Mouse (Mus musculus) layer of hippocampus, postnatal 36 days (tissue): ENCODE results near the gene Alkbh7. TPM values are rescaled to one million over a fixed set of nuclear protein-coding genes. Genes with fewer than 3 reads are reported as not detected.

Experiments
- DNase-seq, 2 experiments: peaks; one replicate each; pipeline ENCODE4 v3.0.0; 2022
- total RNA-seq, 2 experiments: library from RNA; stranded (reverse); gene quantifications; 2 replicates each; pipeline ENCODE4 v1.2.3; 2021

Gene Alkbh7
- total RNA-seq, 2 experiments from 2014 or later, result 20.1 to 26.4 TPM

- DNase-seq, result peak; percentile 99 to 100
Measured at GRCm38 (mm10) chr17:57031661-57032420, 34.7 kb downstream of the Alkbh7 start.

DNA sequence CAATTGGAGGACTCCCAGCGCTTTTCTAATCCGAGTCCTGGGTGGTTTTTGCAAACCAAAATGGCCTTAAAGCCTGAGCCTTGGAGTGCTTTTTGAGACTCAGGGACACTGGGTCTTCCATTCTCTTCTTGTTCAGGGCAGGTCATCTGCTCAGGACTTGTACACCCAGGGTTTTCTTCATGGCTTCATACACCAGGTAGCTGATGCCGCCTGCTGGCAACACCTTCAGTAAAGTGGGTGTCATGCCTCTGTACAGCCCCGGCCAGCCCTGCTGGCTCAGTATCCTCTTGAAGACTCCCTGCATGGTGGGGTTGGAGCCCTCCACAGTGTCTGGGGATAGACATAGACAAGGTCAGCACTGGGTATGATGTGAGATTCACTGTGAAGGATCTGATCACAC, 35.7 kb downstream of the Alkbh7 start:
- DNase-seq, result no peak

- no peak for DNase-seq
Measured at GRCm38 (mm10) chr17:57038978-57039377, 41.8 kb downstream of the Alkbh7 start.

- DNase-seq, result no peak
Measured at GRCm38 (mm10) chr17:57041554-57041953, 44.4 kb downstream of the Alkbh7 start, which contains the start of gene Slc25a41. Slc25a41 (minus strand) TSS chr17:57041654.

DNA sequence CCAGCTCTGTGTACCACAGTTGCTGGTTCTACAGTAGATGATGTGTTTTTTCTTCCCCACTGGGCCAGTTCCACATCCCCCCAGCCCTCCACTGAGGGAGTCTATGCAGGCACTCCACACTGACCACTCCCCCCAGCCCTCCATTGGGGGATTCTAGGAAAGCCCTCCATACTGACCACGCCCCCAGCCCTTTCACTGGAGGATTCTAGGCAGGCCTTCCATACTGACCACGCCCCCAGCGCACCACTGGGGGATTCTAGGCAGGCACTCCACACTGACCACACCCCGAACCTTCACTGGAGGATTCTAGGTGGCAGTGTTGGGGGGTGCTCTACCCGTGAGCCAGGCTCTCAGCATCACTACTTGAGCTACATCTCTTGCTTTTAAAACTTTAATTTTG, 50.3 kb downstream of the Alkbh7 start:
- DNase-seq, result no peak

GRCm38 (mm10) chr17:57048816-57049215, 51.7 kb downstream of the Alkbh7 start:
- DNase-seq, result no peak

Other genes starting within 250 kb of the Alkbh7 start
- 1 to 10 TPM; 2.8 to 3.9 TPM for gene Nrtn, start 239.8 kb upstream of the Alkbh7 start, total RNA-seq
- 10 to 100 TPM; 68.6 to 71.1 TPM for gene Dus3l, start 232.6 kb upstream of the Alkbh7 start, total RNA-seq
- gene Prr22, start 227.1 kb upstream of the Alkbh7 start, total RNA-seq, result 1 to 10 TPM; 1.4 to 1.5 TPM
- gene Rfx2, start 166.3 kb upstream of the Alkbh7 start, total RNA-seq, result 1 to 10 TPM; 5.0 TPM
- gene Acsbg2, start 122.9 kb upstream of the Alkbh7 start, total RNA-seq, result not detected
- gene 1700061G19Rik, start 121.9 kb upstream of the Alkbh7 start, total RNA-seq, result under 1 TPM; 0.17 to 0.23 TPM
- gene Mllt1, start 61.9 kb upstream of the Alkbh7 start, total RNA-seq, result 10 to 100 TPM; 82.4 to 90.3 TPM
- not detected for gene Acer1, start 15.2 kb upstream of the Alkbh7 start, total RNA-seq
- 10 to 100 TPM; 67.4 to 70.4 TPM for gene Clpp, start 7.0 kb upstream of the Alkbh7 start, total RNA-seq
- not detected for gene Pspn, start 2.7 kb downstream of the Alkbh7 start, total RNA-seq
- 10 to 100 TPM; 54.5 to 59.1 TPM for gene Gtf2f1, start 13.9 kb downstream of the Alkbh7 start, total RNA-seq
- gene Gm17949, start 14.1 kb downstream of the Alkbh7 start, total RNA-seq, result under 1 TPM in 1 of 2 experiments, not detected in 1; 0.30 TPM
- gene Khsrp, start 34.2 kb downstream of the Alkbh7 start, total RNA-seq, result 100 to 1,000 TPM; 111 to 121 TPM
- not detected for gene Slc25a41, start 44.3 kb downstream of the Alkbh7 start, total RNA-seq
- under 1 TPM; 0.47 to 0.63 TPM for gene Crb3, start 61.8 kb downstream of the Alkbh7 start, total RNA-seq
- gene Slc25a23, start 62.5 kb downstream of the Alkbh7 start, total RNA-seq, result 100 to 1,000 TPM; 363 to 374 TPM
- 1 to 10 TPM in 1 of 2 experiments, under 1 TPM in 1; 0.92 to 1.0 TPM for gene Dennd1c, start 81.2 kb downstream of the Alkbh7 start, total RNA-seq
- 100 to 1,000 TPM; 553 to 593 TPM for gene Tubb4a, start 90.4 kb downstream of the Alkbh7 start, total RNA-seq
- 1 to 10 TPM in 1 of 2 experiments, under 1 TPM in 1; 0.88 to 1.1 TPM for gene Tnfsf9, start 108.0 kb downstream of the Alkbh7 start, total RNA-seq
- under 1 TPM in 1 of 2 experiments, not detected in 1; 0.57 TPM for gene Cd70, start 152.4 kb downstream of the Alkbh7 start, total RNA-seq
- gene Tnfsf14, start 196.8 kb downstream of the Alkbh7 start, total RNA-seq, result not detected
- 1 to 10 TPM; 1.1 to 2.4 TPM for gene C3, start 230.8 kb downstream of the Alkbh7 start, total RNA-seq